Mouse (Mus musculus) midbrain, embryonic 10.5 days (tissue): ENCODE results near the gene Spata3. TPM values are rescaled to one million over a fixed set of nuclear protein-coding genes. Genes with fewer than 3 reads are reported as not detected.
"Not testable (repeated sequence)": the region's sequence is repeated elsewhere in the genome, so short reads cannot be mapped to it uniquely, and the experiment has no call there.

Experiments
- DNase-seq: peaks from one replicate; pipeline ENCODE4 v3.0.0-alpha.2; 2017; ENCODE audit warnings: low spot score
- H3K27ac ChIP-seq: fragments of 300-500 bp; sonication (generic); replicated peaks from 2 replicates; pipeline ENCODE4 v1.5.1; 2016; ENCODE audit warnings: mild to moderate bottlenecking
- H3K27me3 ChIP-seq: fragments of 300-500 bp; sonication (generic); 2 replicates; pipeline ENCODE4 v1.6.1; 2016; ENCODE audit warnings: low read depth, mild to moderate bottlenecking; ENCODE audit not compliant: poor library complexity, severe bottlenecking
- H3K36me3 ChIP-seq: fragments of 300-500 bp; sonication (generic); 2 replicates; pipeline ENCODE4 v1.6.1; 2016; ENCODE audit warnings: mild to moderate bottlenecking, moderate library complexity
- H3K4me1 ChIP-seq: fragments of 300-500 bp; sonication (generic); 2 replicates; pipeline ENCODE4 v1.6.1; 2016
- H3K4me3 ChIP-seq: fragments of 300-500 bp; sonication (generic); 2 replicates; pipeline ENCODE4 v1.5.1; 2016; ENCODE audit warnings: mild to moderate bottlenecking, moderate library complexity
- H3K9me3 ChIP-seq: fragments of 300-500 bp; sonication (generic); replicated peaks from 2 replicates; pipeline ENCODE4 v1.6.1; 2016; ENCODE audit warnings: mild to moderate bottlenecking
- WGBS: fragments of 180-500 bp; shearing (Covaris S2); methylation state at CpG from one replicate; pipeline ENCODE4 v1.1.7; 2016; 5-methylcytosine and 5-hydroxymethylcytosine counted together
- polyA plus RNA-seq: library from polyadenylated mRNA; unstranded; fragments of >200 nt; fragmentation: Nextera tagmentation; extraction: Ambion mirVana; gene quantifications from 2 replicates; pipeline ENCODE4 v1.2.1, GENCODE M21; 2016

The Spata3 gene
- polyA plus RNA-seq: not detected in 2 replicates

- WGBS: 90% methylated on average over 8 of the region's 8 CpGs
- Histone ChIP-seq H3K9me3 (peaks cover 5% of the 10 kb centered on the region), H3K4me1 (peaks cover 13% of the 10 kb centered on the region), H3K27ac (no peak within 1 kb of the TSS), H3K27me3 (peaks cover 50% of the 10 kb centered on the region), H3K36me3 (no peaks in the 10 kb centered on the region), H3K4me3 (no peak within 1 kb of the TSS)
- DNase-seq: no peak
Observed at GRCm38 (mm10) chr1:86016516-86016915, at the start of gene Spata3. Gene Spata3, plus strand, starts transcription at chr1:86016816.

- Histone ChIP-seq H3K4me3 (no peak overlapping the region), H3K27me3 (no peaks in the 10 kb centered on the region), H3K9me3 (no peaks in the 10 kb centered on the region), H3K4me1 (no peaks in the 10 kb centered on the region), H3K27ac (no peak overlapping the region), H3K36me3 (no peaks in the 10 kb centered on the region)
- DNase-seq: no peak
- 83% methylated on average over 1 of the region's 1 CpGs for WGBS
Observed at GRCm38 (mm10) chr1:85969081-85969480, 47.5 kb upstream of the Spata3 start.

- no peaks in the 10 kb centered on the region for H3K4me1 ChIP-seq
- H3K4me3 ChIP-seq: no peak overlapping the region
- H3K27ac ChIP-seq: no peak overlapping the region
- no peaks in the 10 kb centered on the region for H3K9me3 ChIP-seq
- no peaks in the 10 kb centered on the region for H3K27me3 ChIP-seq
- 93% methylated on average over 1 of the region's 1 CpGs for WGBS
- DNase-seq: no peak
- no peaks in the 10 kb centered on the region for H3K36me3 ChIP-seq
Observed at GRCm38 (mm10) chr1:85969519-85969918, 47.1 kb upstream of the Spata3 start.

GRCm38 (mm10) chr1:85971070-85971469 lies 45.5 kb upstream of the Spata3 start:
- no peaks in the 10 kb centered on the region for H3K27me3 ChIP-seq
- WGBS: 95% methylated on average over 3 of the region's 3 CpGs
- no peak for DNase-seq
- H3K36me3 ChIP-seq: no peaks in the 10 kb centered on the region
- H3K4me1 ChIP-seq: no peaks in the 10 kb centered on the region
- H3K27ac ChIP-seq: no peak overlapping the region
- no peaks in the 10 kb centered on the region for H3K9me3 ChIP-seq
- H3K4me3 ChIP-seq: no peak overlapping the region

GRCm38 (mm10) chr1:85972341-85972740 lies 44.3 kb upstream of the Spata3 start:
- Histone ChIP-seq H3K9me3 (no peaks in the 10 kb centered on the region), H3K4me3 (no peak overlapping the region), H3K27ac (no peak overlapping the region), H3K4me1 (no peaks in the 10 kb centered on the region), H3K27me3 (no peaks in the 10 kb centered on the region), H3K36me3 (no peaks in the 10 kb centered on the region)
- DNase-seq: no peak
- 84% methylated on average over 3 of the region's 3 CpGs for WGBS

- H3K27ac ChIP-seq: no peak overlapping the region
- 93% methylated on average over 2 of the region's 2 CpGs for WGBS
- H3K4me1 ChIP-seq: no peaks in the 10 kb centered on the region
- DNase-seq: no peak
- H3K9me3 ChIP-seq: no peaks in the 10 kb centered on the region
- no peak overlapping the region for H3K4me3 ChIP-seq
- H3K36me3 ChIP-seq: no peaks in the 10 kb centered on the region
- H3K27me3 ChIP-seq: no peaks in the 10 kb centered on the region
Observed at GRCm38 (mm10) chr1:85973468-85973877, 43.1 kb upstream of the Spata3 start.

GRCm38 (mm10) chr1:85977709-85978108 lies 38.9 kb upstream of the Spata3 start:
- H3K4me1 ChIP-seq: no peaks in the 10 kb centered on the region
- H3K27ac ChIP-seq: no peak overlapping the region
- 85% methylated on average over 3 of the region's 3 CpGs for WGBS
- no peak overlapping the region for H3K4me3 ChIP-seq
- H3K36me3 ChIP-seq: no peaks in the 10 kb centered on the region
- H3K9me3 ChIP-seq: no peaks in the 10 kb centered on the region
- DNase-seq: no peak
- H3K27me3 ChIP-seq: no peaks in the 10 kb centered on the region

- Histone ChIP-seq H3K27me3 (no peaks in the 10 kb centered on the region), H3K27ac (no peak overlapping the region), H3K4me3 (no peak overlapping the region), H3K9me3 (no peaks in the 10 kb centered on the region), H3K4me1 (no peaks in the 10 kb centered on the region), H3K36me3 (no peaks in the 10 kb centered on the region)
- no peak for DNase-seq
- WGBS: 83% methylated on average over 7 of the region's 7 CpGs
Observed at GRCm38 (mm10) chr1:85981738-85982357, 34.8 kb upstream of the Spata3 start.

- WGBS: 90% methylated on average over 3 of the region's 3 CpGs
- Histone ChIP-seq H3K27me3 (no peaks in the 10 kb centered on the region), H3K9me3 (no peaks in the 10 kb centered on the region), H3K36me3 (no peaks in the 10 kb centered on the region), H3K4me3 (no peak overlapping the region), H3K4me1 (no peaks in the 10 kb centered on the region), H3K27ac (no peak overlapping the region)
- DNase-seq: no peak
Observed at GRCm38 (mm10) chr1:85985784-85986183, 30.8 kb upstream of the Spata3 start.

- no peak for DNase-seq
- Histone ChIP-seq H3K27me3 (no peaks in the 10 kb centered on the region), H3K4me3 (no peak overlapping the region), H3K4me1 (no peaks in the 10 kb centered on the region), H3K36me3 (no peaks in the 10 kb centered on the region), H3K27ac (no peak overlapping the region), H3K9me3 (no peaks in the 10 kb centered on the region)
- WGBS: 83% methylated on average over 4 of the region's 4 CpGs
Observed at GRCm38 (mm10) chr1:85988351-85988750, 28.3 kb upstream of the Spata3 start.

- not testable (repeated sequence) for H3K27me3 ChIP-seq, DNase-seq, H3K27ac ChIP-seq, H3K36me3 ChIP-seq, H3K9me3 ChIP-seq, H3K4me1 ChIP-seq, H3K4me3 ChIP-seq
- WGBS: 84% methylated on average over 4 of the region's 4 CpGs
Observed at GRCm38 (mm10) chr1:85988882-85989281, 27.7 kb upstream of the Spata3 start.

- no peaks in the 10 kb centered on the region for H3K36me3 ChIP-seq
- no peaks in the 10 kb centered on the region for H3K4me1 ChIP-seq
- no peak overlapping the region for H3K4me3 ChIP-seq
- H3K27ac ChIP-seq: no peak overlapping the region
- no peaks in the 10 kb centered on the region for H3K27me3 ChIP-seq
- DNase-seq: no peak
- 81% methylated on average over 9 of the region's 9 CpGs for WGBS
- peaks cover 9% of the 10 kb centered on the region; the same call in 1 of the 2 replicates for H3K9me3 ChIP-seq
Observed at GRCm38 (mm10) chr1:85992175-85992574, 24.4 kb upstream of the Spata3 start.

- DNase-seq: no peak
- Histone ChIP-seq H3K4me3 (no peak overlapping the region), H3K27me3 (no peaks in the 10 kb centered on the region), H3K9me3 (peaks cover 9% of the 10 kb centered on the region; the same call in 1 of the 2 replicates), H3K27ac (no peak overlapping the region), H3K36me3 (no peaks in the 10 kb centered on the region), H3K4me1 (no peaks in the 10 kb centered on the region)
- 79% methylated on average over 4 of the region's 4 CpGs for WGBS
Observed at GRCm38 (mm10) chr1:85993541-85993940, 23.1 kb upstream of the Spata3 start.

GRCm38 (mm10) chr1:85997221-85997620 lies 19.4 kb upstream of the Spata3 start:
- Histone ChIP-seq H3K4me3 (no peak overlapping the region), H3K4me1 (no peaks in the 10 kb centered on the region), H3K36me3 (no peaks in the 10 kb centered on the region), H3K27me3 (no peaks in the 10 kb centered on the region), H3K27ac (no peak overlapping the region), H3K9me3 (peaks cover 9% of the 10 kb centered on the region; the same call in 1 of the 2 replicates)
- WGBS: 92% methylated on average over 1 of the region's 1 CpGs
- no peak for DNase-seq
